Mouse (Mus musculus) pancreas, adult 10 weeks (tissue): ENCODE data around the gene Mfsd13b. TPM values are rescaled to one million over a fixed set of nuclear protein-coding genes. Genes with fewer than 3 reads are reported as not detected.

Experiments used
- polyA plus RNA-seq: library from polyadenylated mRNA; stranded (reverse); fragments of 350-450 nt; fragmentation: Illumina TruSeq; extraction: RNeasy Lipid Tissue Mini Kit (QIAGEN cat#74804); gene quantifications from one replicate; pipeline ENCODE4 v1.2.3, GENCODE M21; 2015; ENCODE audit warnings: low read depth, low replicate concordance; ENCODE audit not compliant: insufficient read depth

Gene Mfsd13b
- polyA plus RNA-seq, result 0.90 TPM

DNA sequence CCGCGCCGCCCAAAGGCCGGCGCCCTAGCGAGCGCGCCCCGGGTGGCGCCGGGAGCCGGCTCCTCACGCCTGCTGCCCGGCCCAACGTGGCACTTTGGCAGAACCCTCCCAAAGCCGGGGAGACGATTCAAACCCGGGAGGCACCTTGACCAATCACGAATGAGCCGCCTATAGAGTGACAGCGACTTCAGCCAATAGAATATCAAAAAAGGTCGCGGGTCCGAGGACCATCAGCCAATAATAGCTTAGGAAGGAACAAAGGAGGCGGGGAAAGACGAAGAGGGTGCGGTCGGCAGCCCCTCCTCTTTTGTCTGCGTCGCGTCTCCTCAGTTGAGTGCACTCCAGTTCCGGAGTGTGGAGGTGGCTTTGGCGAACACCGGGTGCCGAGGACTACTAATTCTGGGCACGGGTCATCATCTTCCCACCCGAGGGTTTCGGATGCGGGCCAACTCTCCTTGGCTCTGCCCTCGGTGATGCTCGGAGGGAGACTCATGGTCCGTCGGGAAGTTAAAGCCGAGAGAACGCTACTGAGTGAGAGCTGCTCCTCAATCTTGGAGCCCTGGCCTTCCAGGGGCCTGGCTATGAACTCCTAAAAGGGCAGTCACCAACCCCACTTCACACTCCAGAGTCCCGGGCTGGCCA lies at the start of gene Mfsd13b, which contains the start of gene Cdr2:
Gene Mfsd13b (plus strand): TSS at position 310 of the 642 bp plus-strand sequence.
Gene Cdr2 (minus strand): TSS at position 113 of the 642 bp plus-strand sequence.

DNA sequence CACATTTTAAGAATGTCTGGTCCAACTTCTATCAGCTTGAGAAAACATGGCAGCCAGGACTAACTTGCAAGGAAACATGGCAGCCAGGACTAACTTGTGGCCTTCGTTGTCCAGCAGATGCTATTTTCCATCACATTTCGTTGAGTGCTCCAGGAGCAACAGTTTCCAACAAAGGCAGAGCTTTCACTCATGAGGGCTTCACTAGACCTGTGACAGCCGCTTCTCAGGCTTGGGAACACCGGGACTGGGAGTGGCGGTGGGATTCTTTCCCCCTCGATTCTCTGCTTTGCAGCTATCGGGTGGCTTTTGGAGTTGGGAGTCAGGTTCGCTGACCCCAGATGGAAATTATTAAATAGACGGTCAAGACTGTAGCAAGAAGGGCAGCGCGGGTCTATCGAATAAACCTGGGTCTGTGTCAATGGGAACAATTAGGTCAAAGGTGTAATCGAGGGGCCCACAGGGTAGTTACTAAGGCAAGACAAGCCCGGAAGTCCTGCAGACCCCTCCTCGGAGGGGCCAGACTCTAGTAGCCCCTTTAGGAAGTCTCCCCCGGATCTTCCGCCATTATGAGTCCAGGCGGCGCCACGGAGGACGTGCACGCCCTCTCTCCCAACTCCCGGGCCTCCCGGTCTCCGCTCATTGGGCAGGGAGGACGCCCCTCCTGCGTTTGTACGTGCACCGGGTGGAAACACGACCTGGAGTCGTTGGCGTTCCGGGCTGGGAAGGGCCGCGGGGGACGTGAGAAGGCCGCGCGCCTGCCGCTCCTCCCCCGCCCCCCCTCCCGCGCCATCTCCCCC lies 51.7 kb downstream of the Mfsd13b start, which contains the start of gene Mettl9:
Gene Mettl9 (plus strand): TSS at position 590 of the 797 bp plus-strand sequence.

Other genes starting within 250 kb of the Mfsd13b start
- 4.8 TPM for gene Vwa3a, start 243.2 kb upstream of the Mfsd13b start, polyA plus RNA-seq
- gene Gm5737, start 170.1 kb upstream of the Mfsd13b start, polyA plus RNA-seq, result not detected
- 11.0 TPM for gene Eef2k, start 139.7 kb upstream of the Mfsd13b start, polyA plus RNA-seq
- gene Polr3e, start 64.8 kb upstream of the Mfsd13b start, polyA plus RNA-seq, result 3.8 TPM
- 6.9 TPM for gene Cdr2, start 197 bp upstream of the Mfsd13b start, polyA plus RNA-seq
- gene Mettl9, start 51.9 kb downstream of the Mfsd13b start, polyA plus RNA-seq, result 17.6 TPM
- 0.74 TPM for gene Igsf6, start 92.1 kb downstream of the Mfsd13b start, polyA plus RNA-seq
- gene Otoa, start 99.1 kb downstream of the Mfsd13b start, polyA plus RNA-seq, result 0.31 TPM